Mouse (Mus musculus) cerebellum, adult 8-10 months (tissue): ENCODE measurements at regions not wholly inside any gene's neighbourhood (a gene's known extent, or its start where the extent isn't known, plus 50 kb on each side); places are given as distances from the start of the nearest gene placed in this dataset.

ENCODE experiments used
- DNase-seq: peaks from one replicate; pipeline ENCODE4 v3.0.0; 2022

DNA sequence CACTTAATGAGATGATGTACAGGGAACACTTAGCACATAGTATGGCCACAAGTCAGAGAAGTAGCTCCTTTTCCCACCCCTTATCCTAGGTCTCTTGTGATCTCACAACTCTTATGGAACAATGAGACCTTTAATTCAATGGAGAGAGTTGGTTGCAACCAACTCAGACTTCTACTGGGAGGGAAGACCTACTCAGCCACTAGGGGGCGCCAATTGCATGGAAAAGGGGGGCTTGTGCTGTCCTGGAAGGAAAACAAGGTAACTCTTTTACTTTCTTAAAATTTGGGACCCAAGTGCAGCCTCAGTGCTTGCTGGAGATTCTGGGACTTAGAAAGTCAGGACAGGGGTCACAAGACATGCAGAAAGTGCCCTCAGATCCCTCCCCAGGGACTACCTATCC lies 60.7 kb upstream of the Kcnj15 start:
- peak; percentile 70 for DNase-seq

DNA sequence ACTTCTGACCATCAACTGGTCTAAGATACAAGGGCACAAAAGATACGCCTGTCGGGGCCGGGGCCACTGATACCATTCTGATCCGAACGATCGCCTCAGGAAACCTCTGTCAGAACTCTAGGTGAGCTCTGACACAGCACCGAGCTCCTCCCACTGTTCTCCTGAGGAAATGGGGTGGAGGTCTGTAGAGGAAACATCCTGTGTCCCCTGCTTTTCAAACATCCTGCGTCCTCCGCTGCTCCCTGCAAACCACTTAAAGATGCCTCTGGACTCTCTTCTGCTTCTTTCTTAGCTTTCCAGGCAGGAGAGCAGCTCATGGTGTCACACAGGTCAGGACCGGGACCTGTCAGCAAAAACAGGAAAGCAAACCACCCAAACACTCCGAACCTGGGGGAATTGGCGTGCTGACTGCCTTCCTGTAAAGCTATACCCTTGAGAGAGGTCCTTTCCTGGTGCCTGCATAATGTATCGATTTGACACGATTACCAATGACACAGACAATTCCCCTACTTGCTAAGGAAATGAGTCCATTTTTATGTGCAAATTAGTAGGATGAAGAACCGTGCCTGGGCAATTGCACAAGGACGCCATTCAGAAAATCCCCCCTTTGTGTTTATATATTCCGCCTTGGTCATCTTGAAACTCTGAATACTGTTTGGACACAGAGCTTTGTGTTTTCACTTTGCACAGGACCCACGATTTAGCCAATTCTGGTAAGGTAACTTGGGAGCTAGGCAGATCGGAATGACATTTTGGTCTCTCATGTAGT lies 58.4 kb upstream of the Kcnj15 start:
- DNase-seq = no peak

DNA sequence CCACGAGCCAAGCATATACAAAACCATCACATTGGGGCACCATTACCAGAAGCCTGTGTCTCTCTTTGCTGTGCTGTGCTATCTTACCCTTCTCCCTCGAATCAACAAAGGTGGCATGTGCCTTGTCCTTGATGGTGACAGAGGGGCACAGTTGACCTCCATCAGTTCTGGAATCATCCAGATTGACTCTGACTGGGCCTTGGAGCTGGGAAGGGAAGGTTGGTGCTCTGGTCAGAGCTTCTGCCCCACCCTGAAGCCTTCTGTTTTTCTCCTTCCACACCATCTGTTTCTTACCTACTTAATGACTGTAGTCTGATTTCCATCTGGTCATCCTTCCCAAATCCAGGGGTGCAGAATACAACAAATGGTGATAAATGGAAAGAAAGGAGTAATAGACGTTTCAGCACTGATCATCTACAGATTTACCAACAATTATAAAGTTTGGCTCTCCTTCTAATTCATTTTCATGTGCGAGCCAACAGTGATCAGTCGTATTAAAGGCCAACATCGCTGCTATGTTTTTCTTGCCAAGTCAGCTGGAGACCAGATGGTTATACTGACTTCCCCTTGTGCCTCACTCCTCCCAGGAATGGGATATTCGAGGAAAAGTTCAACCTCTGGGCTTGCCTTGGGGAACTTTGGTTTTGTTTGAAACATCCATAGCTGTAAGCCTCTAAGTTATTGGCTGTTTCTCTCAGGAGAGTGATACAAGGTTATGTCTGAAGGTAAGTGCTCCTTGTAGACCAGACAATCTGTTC lies 55.1 kb upstream of the Kcnj15 start:
- DNase-seq = peak; percentile 20

DNA sequence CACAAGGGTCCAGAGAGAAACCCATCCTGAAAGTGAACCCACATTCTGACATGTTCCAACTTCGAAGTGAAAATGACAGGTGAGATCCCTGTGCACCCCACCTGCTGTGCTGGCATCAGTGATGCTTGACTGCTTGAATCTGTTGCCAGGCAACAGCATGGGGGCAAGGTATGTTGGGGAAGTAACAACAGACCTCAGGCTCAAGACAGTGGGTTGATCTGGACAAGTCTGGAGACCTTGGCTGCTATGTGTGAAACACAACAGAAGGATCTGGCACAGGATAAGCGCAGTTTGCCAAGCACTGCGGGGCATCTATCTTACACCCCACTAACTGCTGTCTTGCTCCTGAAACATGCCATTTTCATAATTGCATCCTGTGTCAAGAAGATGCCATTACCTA lies 54.3 kb upstream of the Kcnj15 start:
- DNase-seq = peak; percentile 48

DNA sequence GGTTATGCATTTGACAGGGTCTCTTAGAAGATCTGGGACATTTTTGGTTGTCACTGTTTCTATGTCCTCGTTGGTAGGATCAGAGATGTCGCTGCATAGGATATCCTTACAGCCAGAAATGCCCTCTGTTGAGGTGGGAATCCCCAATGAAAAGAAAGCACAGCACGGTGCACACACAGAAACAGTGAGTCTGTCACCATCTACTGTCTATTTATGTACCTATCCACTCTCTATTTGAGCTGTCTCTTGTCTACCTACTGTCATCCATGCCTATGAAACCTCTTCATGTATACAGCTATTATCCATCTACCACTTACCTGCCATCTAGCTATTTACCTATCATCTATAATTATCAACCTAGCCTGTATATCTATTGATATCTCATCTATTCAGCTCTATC lies 53.6 kb upstream of the Kcnj15 start:
- DNase-seq = no peak

DNA sequence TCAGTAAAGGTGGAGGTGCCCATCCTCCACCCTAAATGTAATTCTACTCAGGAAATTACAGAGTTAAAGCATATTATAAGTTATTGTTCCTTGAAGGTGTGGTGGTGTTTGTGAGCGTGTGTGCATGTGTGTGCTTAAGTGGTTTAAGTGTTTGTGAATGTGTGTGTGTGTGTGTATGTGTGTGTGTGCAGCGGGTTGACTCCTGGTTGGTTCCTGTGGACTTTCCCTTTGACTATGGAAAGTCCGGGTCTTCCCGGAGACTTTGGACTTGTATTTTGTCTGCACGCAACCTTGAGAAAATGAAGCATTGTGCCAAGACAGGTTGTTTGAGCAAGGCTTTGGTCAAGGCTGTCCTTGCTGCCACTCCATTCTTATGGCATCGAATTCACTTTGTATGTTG lies 52.9 kb upstream of the Kcnj15 start:
- no peak for DNase-seq

DNA sequence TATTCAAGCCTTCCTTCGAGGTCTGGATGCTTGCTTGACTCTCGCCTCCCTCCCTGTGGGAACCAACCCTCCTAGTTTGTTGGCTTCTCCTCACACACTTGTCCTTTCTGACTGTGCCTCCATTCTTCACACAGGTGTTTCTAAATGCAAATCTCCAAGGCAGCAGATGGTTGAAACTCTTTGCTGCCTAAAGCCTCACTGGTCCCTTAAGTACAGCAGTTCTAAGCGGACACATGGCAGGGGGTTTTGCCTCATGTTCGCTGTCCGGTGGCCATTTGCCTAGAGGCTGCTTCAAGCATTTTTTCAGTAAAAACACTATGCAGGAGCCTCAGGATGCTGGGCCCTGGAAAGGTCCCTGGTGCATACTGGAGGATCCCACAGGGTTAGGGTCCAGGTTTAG lies 50.9 kb upstream of the Kcnj15 start:
- no peak for DNase-seq

DNA sequence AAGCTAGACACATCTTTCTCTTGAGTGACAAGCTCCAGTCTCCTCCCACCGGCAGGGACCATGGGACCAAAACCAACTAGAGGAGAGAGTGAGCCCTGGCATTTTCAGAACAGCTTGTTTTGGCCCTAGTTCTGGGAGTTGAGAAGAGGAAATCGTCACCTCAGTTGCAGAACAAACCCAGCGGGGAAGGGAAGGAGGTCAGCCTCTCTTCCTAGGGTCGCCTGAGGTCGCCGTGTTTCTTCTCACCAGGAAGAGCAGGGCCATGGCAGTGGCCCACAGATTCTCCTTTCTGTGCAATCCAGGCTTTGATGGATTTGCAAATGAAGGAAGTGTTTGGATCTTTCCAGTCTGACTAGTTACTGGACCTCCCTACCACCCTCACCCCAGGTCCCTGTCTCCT lies 49.8 kb upstream of the Kcnj15 start:
- no peak for DNase-seq
